Mouse (Mus musculus) intestine, embryonic 16.5 days (tissue): Measurements from ENCODE around the gene Gnb2. TPM values are rescaled to one million over a fixed set of nuclear protein-coding genes. Genes with fewer than 3 reads are reported as not detected.

Experiments
- ATAC-seq: fragments of 200-750 bp; cut with Nextera tagmentation; 2 replicates; pipeline ENCODE4 v1.8.0; 2017; ENCODE audit warnings: moderate TSS enrichment, moderate library complexity
- H3K27ac ChIP-seq: fragments of 300-500 bp; sonication (generic); 2 replicates; pipeline ENCODE4 v1.5.1; 2014; ENCODE audit warnings: mild to moderate bottlenecking, low read length
- H3K27me3 ChIP-seq: fragments of 300-500 bp; sonication (generic); replicated peaks from 2 replicates; pipeline ENCODE4 v1.6.1; 2014; ENCODE audit warnings: low read length, control low read depth, mixed read lengths; ENCODE audit not compliant: control insufficient read depth, insufficient read depth
- H3K36me3 ChIP-seq: fragments of 300-500 bp; sonication (generic); 2 replicates; pipeline ENCODE4 v1.6.1; 2014; ENCODE audit warnings: low read length, control low read depth; ENCODE audit not compliant: control insufficient read depth, insufficient read depth
- H3K4me1 ChIP-seq: fragments of 300-500 bp; sonication (generic); 2 replicates; pipeline ENCODE4 v1.6.1; 2014; ENCODE audit warnings: low read length, control low read depth, mixed read lengths; ENCODE audit not compliant: control insufficient read depth, insufficient read depth
- H3K4me2 ChIP-seq: fragments of 300-500 bp; sonication (generic); 2 replicates; pipeline ENCODE4 v1.6.1; 2014; ENCODE audit warnings: low read depth, low read length, control low read depth
- H3K4me3 ChIP-seq: fragments of 300-500 bp; sonication (generic); 2 replicates; pipeline ENCODE4 v1.5.1; 2014; ENCODE audit warnings: mild to moderate bottlenecking, low read length
- H3K9ac ChIP-seq: fragments of 300-500 bp; sonication (generic); 2 replicates; pipeline ENCODE4 v1.6.1; 2014; ENCODE audit warnings: low read depth, low read length
- H3K9me3 ChIP-seq: fragments of 300-500 bp; sonication (generic); 2 replicates; pipeline ENCODE4 v1.6.1; 2016; ENCODE audit warnings: low read length, control low read depth; ENCODE audit not compliant: control insufficient read depth
- WGBS: fragments of 180-500 bp; shearing (Covaris S2); extraction: QIAGEN DNeasy Blood & Tissue Kit; methylation state at CpG from one replicate; pipeline ENCODE4 v1.1.7; 2014; 5-methylcytosine and 5-hydroxymethylcytosine counted together
- polyA plus RNA-seq: library from polyadenylated mRNA; unstranded; fragments of >200 nt; fragmentation: Nextera tagmentation; extraction: Ambion mirVana; gene quantifications from 2 replicates; pipeline ENCODE4 v1.2.1, GENCODE M21; 2015

The Gnb2 gene
- polyA plus RNA-seq, 1 experiment from 2014 or later, result 354 TPM

DNA sequence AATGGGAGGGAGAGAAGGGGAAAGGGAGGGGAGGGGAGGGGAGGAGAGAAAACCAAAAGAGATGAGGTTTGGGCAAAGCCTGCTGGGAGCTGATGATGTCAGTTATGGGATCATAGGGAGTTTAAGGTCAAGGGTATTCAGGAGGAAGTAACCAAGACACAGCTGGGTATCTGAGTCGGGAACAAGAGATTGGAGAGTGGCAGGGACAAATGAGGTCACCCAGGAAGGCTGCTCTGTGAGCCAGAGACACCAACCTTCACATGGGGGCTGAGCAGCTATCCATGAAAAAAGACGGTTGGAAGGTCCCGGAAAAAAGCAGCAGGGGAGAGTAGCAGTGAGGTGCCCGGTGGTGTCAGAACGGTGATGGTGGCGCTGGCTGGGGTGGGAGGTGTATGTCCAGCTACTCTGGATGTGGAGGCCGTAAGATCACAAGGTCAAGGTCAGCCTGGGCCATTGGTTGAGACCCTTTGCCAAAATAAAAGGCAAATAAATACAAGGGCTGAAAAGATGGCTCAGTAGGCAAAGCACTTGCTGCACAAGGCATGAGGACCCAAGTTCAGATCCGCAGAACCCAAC is 35.0 kb upstream of the Gnb2 start:
- Histone ChIP-seq H3K36me3 (no peaks in the 10 kb centered on the region), H3K4me2 (no peak overlapping the region), H3K4me1 (peaks cover 10% of the 10 kb centered on the region), H3K4me3 (no peak overlapping the region), H3K9me3 (no peaks in the 10 kb centered on the region), H3K27me3 (no peaks in the 10 kb centered on the region), H3K9ac (no peak overlapping the region), H3K27ac (no peak overlapping the region)
- no peak for ATAC-seq
- 82% methylated on average over 8 of the region's 8 CpGs for WGBS

DNA sequence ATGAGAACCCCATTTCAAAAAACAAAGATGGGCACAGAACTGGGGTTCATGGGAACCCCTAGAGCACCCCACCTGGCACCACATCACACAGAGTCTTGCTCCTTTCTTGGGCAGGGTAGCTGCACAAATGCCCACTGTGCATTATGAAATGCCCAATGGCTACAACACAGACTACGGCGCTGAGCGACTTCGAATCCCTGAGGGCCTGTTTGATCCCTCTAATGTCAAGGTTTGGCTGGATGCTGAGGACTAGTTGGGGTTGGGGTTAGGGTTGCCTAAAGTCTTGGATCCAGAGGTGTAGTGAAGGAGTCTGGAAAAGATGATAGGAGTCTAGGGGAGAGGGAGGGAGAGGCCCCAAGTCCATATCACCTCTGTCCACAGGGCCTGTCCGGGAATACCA is 33.1 kb upstream of the Gnb2 start:
- 89% methylated on average over 5 of the region's 5 CpGs for WGBS
- Histone ChIP-seq H3K36me3 (no peaks in the 10 kb centered on the region), H3K27ac (no peak overlapping the region), H3K4me3 (no peak overlapping the region), H3K9ac (no peak overlapping the region), H3K27me3 (no peaks in the 10 kb centered on the region), H3K4me2 (no peak overlapping the region), H3K4me1 (peaks cover 10% of the 10 kb centered on the region), H3K9me3 (no peaks in the 10 kb centered on the region)
- no peak for ATAC-seq

GRCm38 (mm10) chr5:137565744-137566143 is 32.4 kb upstream of the Gnb2 start:
- no peaks in the 10 kb centered on the region for H3K36me3 ChIP-seq
- 68% methylated on average over 6 of the region's 6 CpGs for WGBS
- H3K9ac ChIP-seq, result no peak overlapping the region
- H3K4me3 ChIP-seq, result no peak overlapping the region
- no peak overlapping the region for H3K27ac ChIP-seq
- H3K9me3 ChIP-seq, result no peaks in the 10 kb centered on the region
- H3K27me3 ChIP-seq, result no peaks in the 10 kb centered on the region
- ATAC-seq, result no peak
- peaks cover 10% of the 10 kb centered on the region for H3K4me1 ChIP-seq
- no peak overlapping the region for H3K4me2 ChIP-seq

GRCm38 (mm10) chr5:137562965-137563364 is 29.7 kb upstream of the Gnb2 start:
- H3K9me3 ChIP-seq, result no peaks in the 10 kb centered on the region
- H3K27me3 ChIP-seq, result no peaks in the 10 kb centered on the region
- H3K4me3 ChIP-seq, result no peak overlapping the region
- H3K4me1 ChIP-seq, result no peaks in the 10 kb centered on the region
- no peak overlapping the region for H3K27ac ChIP-seq
- 68% methylated on average over 10 of the region's 10 CpGs for WGBS
- no peak overlapping the region for H3K4me2 ChIP-seq
- ATAC-seq, result no peak
- H3K9ac ChIP-seq, result no peak overlapping the region
- H3K36me3 ChIP-seq, result no peaks in the 10 kb centered on the region

DNA sequence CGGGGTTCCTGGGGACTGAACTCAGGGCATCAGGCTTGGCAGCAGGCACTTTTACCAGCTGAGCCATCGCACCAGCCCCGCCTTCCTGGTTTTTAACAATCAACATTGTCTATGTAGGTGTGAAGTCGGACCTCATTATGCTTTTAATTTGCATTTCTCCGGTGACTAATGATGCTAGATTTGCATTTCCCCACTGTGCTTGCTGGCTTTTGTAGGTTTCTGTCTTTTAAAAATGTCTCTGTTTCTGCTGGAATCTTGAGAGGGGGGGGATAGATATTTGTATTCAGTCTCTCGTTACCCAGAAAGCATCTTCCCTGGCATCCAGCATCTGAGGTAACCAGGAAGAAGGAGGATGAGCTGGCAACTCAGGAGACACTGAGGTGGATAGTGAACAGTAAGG is 28.2 kb upstream of the Gnb2 start:
- no peak for ATAC-seq
- H3K27ac ChIP-seq, result no peak overlapping the region
- no peaks in the 10 kb centered on the region for H3K4me1 ChIP-seq
- no peaks in the 10 kb centered on the region for H3K36me3 ChIP-seq
- no peak overlapping the region for H3K4me3 ChIP-seq
- WGBS, result 65% methylated on average over 6 of the region's 6 CpGs
- H3K4me2 ChIP-seq, result no peak overlapping the region
- no peaks in the 10 kb centered on the region for H3K27me3 ChIP-seq
- H3K9ac ChIP-seq, result no peak overlapping the region
- no peaks in the 10 kb centered on the region for H3K9me3 ChIP-seq

- WGBS, result 48% methylated on average over 11 of the region's 11 CpGs
- H3K4me3 ChIP-seq, result peak overlapping the region; percentile 11; the same call in 1 of the 2 replicates
- H3K27me3 ChIP-seq, result peaks cover 11% of the 10 kb centered on the region
- H3K27ac ChIP-seq, result no peak overlapping the region
- H3K4me1 ChIP-seq, result peaks cover 5% of the 10 kb centered on the region; the same call in 1 of the 2 replicates
- H3K9ac ChIP-seq, result no peak overlapping the region
- no peak overlapping the region for H3K4me2 ChIP-seq
- H3K9me3 ChIP-seq, result 0 out of 2 replicates have a peak, but pooled peaks cover 3% of the 10 kb centered on the region
- no peaks in the 10 kb centered on the region for H3K36me3 ChIP-seq
- ATAC-seq, result no peak; the same call in 1 of the 2 replicates
Observed at GRCm38 (mm10) chr5:137553898-137554297, 20.6 kb upstream of the Gnb2 start.

GRCm38 (mm10) chr5:137553411-137553837 is 20.1 kb upstream of the Gnb2 start, which contains the start of gene Actl6b:
TSS of gene Actl6b (plus strand) at chr5:137553517.
- no peak within 1 kb of the TSS for H3K27ac ChIP-seq
- H3K36me3 ChIP-seq, result no peaks in the 10 kb centered on the region
- peak within 1 kb of the TSS; percentile 11 for H3K4me3 ChIP-seq
- H3K9ac ChIP-seq, result no peak within 1 kb of the TSS
- H3K27me3 ChIP-seq, result peaks cover 11% of the 10 kb centered on the region
- peaks cover 5% of the 10 kb centered on the region; the same call in 1 of the 2 replicates for H3K4me1 ChIP-seq
- 0 out of 2 replicates have a peak, but pooled peaks cover 3% of the 10 kb centered on the region for H3K9me3 ChIP-seq
- ATAC-seq, result peak; percentile 60
- peak within 1 kb of the TSS; percentile 32 for H3K4me2 ChIP-seq
- under 1% methylated on average over 36 of the region's 37 CpGs for WGBS

DNA sequence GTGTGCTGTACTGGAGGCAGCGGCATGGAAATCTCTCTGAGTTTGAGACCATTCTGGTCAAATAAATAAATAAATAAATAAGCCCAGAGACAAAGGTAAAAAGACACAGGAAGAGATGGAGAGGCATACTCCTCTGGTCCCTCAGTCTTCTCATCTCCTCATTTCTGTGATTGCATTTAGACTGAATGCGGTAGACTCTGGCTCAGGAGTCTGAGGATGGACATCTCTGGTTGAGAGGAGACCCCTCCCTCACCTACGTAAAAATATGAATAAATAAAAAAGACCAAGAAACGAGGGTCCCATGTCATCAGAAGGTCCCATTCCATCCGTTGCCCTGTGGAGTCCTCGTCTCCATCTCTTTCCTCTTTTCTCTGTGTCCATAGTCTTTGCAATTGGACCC is 19.7 kb upstream of the Gnb2 start:
- 26% methylated on average over 6 of the region's 6 CpGs for WGBS
- Histone ChIP-seq H3K27ac (no peak overlapping the region), H3K9me3 (0 out of 2 replicates have a peak, but pooled peaks cover 3% of the 10 kb centered on the region), H3K4me2 (peak overlapping the region; percentile 32), H3K27me3 (peaks cover 11% of the 10 kb centered on the region), H3K4me1 (peaks cover 5% of the 10 kb centered on the region; the same call in 1 of the 2 replicates), H3K4me3 (peak overlapping the region; percentile 11), H3K9ac (no peak overlapping the region), H3K36me3 (no peaks in the 10 kb centered on the region)
- ATAC-seq, result no peak

DNA sequence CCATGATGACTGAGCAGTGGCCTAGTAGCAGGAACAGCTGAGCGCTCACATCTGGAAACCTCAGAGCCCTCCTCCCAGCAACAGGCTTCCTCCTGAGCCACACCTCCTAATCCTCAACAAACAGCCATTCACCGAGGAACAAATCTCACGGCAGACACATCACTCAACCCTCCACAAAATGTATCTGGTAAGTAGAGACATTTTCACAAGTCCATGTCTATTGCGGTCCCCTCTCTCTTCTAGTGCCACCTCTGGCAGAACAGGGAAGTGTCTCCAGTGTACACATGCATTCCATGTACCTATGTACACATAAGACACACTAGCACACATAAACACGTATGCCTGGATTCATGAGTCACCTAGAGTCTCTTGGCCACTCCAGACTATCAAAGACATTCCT is 17.8 kb upstream of the Gnb2 start:
- Histone ChIP-seq H3K27me3 (peaks cover 11% of the 10 kb centered on the region), H3K4me3 (no peak overlapping the region), H3K27ac (no peak overlapping the region), H3K9me3 (0 out of 2 replicates have a peak, but pooled peaks cover 3% of the 10 kb centered on the region), H3K4me2 (no peak overlapping the region), H3K36me3 (no peaks in the 10 kb centered on the region), H3K9ac (no peak overlapping the region), H3K4me1 (peaks cover 5% of the 10 kb centered on the region; the same call in 1 of the 2 replicates)
- 66% methylated on average over 5 of the region's 5 CpGs for WGBS
- ATAC-seq, result no peak

DNA sequence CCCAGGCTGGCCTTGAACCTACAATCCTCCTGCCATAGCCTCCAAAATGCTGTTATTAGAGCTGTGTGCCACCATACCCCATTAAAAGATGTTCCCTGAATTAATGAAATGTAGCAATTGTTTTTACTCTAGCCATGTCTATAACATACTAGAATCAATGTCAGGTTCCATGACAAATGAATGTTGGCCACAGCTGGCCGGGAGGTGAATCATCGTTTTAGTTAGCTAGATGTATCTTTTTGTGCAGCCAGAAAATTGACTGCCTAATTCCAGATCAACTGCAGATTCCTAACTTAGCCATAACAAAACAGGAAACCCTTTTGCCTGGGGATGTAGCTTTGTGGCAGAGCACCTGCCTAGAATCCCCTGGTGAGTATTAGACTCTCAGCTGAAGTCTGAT is 16.5 kb upstream of the Gnb2 start:
- Histone ChIP-seq H3K4me3 (no peak overlapping the region), H3K4me2 (no peak overlapping the region), H3K36me3 (no peaks in the 10 kb centered on the region), H3K27ac (no peak overlapping the region), H3K9me3 (no peaks in the 10 kb centered on the region), H3K4me1 (peaks cover 5% of the 10 kb centered on the region; the same call in 1 of the 2 replicates), H3K9ac (no peak overlapping the region), H3K27me3 (peaks cover 11% of the 10 kb centered on the region)
- WGBS, result 87% methylated on average over 2 of the region's 2 CpGs
- no peak for ATAC-seq
